Mouse (Mus musculus): Measurements from ENCODE around the gene Grip2. TPM values are rescaled to one million over a fixed set of nuclear protein-coding genes. Genes with fewer than 3 reads are reported as not detected.

The Grip2 gene
- polyA plus RNA-seq, 1 experiment from 2014 or later: 0.29 TPM

GRCm38 (mm10) chr6:91720588-91721214 is 106.3 kb downstream of the Grip2 start:
- Histone ChIP-seq H3K4me1 (peaks cover 40% of the 10 kb centered on the region), H3K36me3 (replicated peaks) (peaks cover 45% of the 10 kb centered on the region), H3K9me3 (no peaks in the 10 kb centered on the region), H3K4me3 (peak overlapping the region; percentile 34; the same call in 1 of the 2 replicates), H3K27ac (replicated peaks) (peak overlapping the region; percentile 85), H3K27me3 (replicated peaks; ENCODE audit: low read depth, poor library complexity, severe bottlenecking) (no peaks in the 10 kb centered on the region)
- DNase-seq (ENCODE audit: low spot score): no peak
- WGBS: 66% methylated on average over 4 of the region's 4 CpGs

GRCm38 (mm10) chr6:91719865-91720533 is 107.1 kb downstream of the Grip2 start:
- no peaks in the 10 kb centered on the region for H3K27me3 ChIP-seq (replicated peaks; ENCODE audit: low read depth, poor library complexity, severe bottlenecking)
- WGBS: 25% methylated on average over 9 of the region's 9 CpGs
- peak overlapping the region; percentile 85 for H3K27ac ChIP-seq (replicated peaks)
- peaks cover 44% of the 10 kb centered on the region for H3K36me3 ChIP-seq (replicated peaks)
- H3K4me1 ChIP-seq: peaks cover 40% of the 10 kb centered on the region
- peak overlapping the region; percentile 34; the same call in 1 of the 2 replicates for H3K4me3 ChIP-seq
- no peaks in the 10 kb centered on the region for H3K9me3 ChIP-seq
- DNase-seq (ENCODE audit: low spot score): peak; percentile 70

GRCm38 (mm10) chr6:91719042-91719747 is 107.9 kb downstream of the Grip2 start:
- WGBS: 68% methylated on average over 6 of the region's 6 CpGs
- Histone ChIP-seq H3K27ac (replicated peaks) (peak overlapping the region; percentile 85), H3K4me1 (peaks cover 45% of the 10 kb centered on the region), H3K27me3 (replicated peaks; ENCODE audit: low read depth, poor library complexity, severe bottlenecking) (no peaks in the 10 kb centered on the region), H3K9me3 (no peaks in the 10 kb centered on the region), H3K36me3 (replicated peaks) (peaks cover 41% of the 10 kb centered on the region), H3K4me3 (no peak overlapping the region)
- no peak for DNase-seq (ENCODE audit: low spot score)

GRCm38 (mm10) chr6:91718603-91719002 is 108.4 kb downstream of the Grip2 start:
- no peak for DNase-seq (ENCODE audit: low spot score)
- Histone ChIP-seq H3K36me3 (replicated peaks) (peaks cover 39% of the 10 kb centered on the region), H3K4me3 (no peak overlapping the region), H3K27ac (replicated peaks) (peak overlapping the region; percentile 85), H3K27me3 (replicated peaks; ENCODE audit: low read depth, poor library complexity, severe bottlenecking) (no peaks in the 10 kb centered on the region), H3K4me1 (peaks cover 51% of the 10 kb centered on the region), H3K9me3 (no peaks in the 10 kb centered on the region)
- 69% methylated on average over 3 of the region's 3 CpGs for WGBS

GRCm38 (mm10) chr6:91718067-91718466 is 109.0 kb downstream of the Grip2 start:
- Histone ChIP-seq H3K27me3 (replicated peaks; ENCODE audit: low read depth, poor library complexity, severe bottlenecking) (no peaks in the 10 kb centered on the region), H3K4me3 (no peak overlapping the region), H3K4me1 (peaks cover 57% of the 10 kb centered on the region), H3K36me3 (replicated peaks) (peaks cover 34% of the 10 kb centered on the region), H3K9me3 (no peaks in the 10 kb centered on the region), H3K27ac (replicated peaks) (peak overlapping the region; percentile 85)
- 73% methylated on average over 2 of the region's 2 CpGs for WGBS
- DNase-seq (ENCODE audit: low spot score): no peak

DNA sequence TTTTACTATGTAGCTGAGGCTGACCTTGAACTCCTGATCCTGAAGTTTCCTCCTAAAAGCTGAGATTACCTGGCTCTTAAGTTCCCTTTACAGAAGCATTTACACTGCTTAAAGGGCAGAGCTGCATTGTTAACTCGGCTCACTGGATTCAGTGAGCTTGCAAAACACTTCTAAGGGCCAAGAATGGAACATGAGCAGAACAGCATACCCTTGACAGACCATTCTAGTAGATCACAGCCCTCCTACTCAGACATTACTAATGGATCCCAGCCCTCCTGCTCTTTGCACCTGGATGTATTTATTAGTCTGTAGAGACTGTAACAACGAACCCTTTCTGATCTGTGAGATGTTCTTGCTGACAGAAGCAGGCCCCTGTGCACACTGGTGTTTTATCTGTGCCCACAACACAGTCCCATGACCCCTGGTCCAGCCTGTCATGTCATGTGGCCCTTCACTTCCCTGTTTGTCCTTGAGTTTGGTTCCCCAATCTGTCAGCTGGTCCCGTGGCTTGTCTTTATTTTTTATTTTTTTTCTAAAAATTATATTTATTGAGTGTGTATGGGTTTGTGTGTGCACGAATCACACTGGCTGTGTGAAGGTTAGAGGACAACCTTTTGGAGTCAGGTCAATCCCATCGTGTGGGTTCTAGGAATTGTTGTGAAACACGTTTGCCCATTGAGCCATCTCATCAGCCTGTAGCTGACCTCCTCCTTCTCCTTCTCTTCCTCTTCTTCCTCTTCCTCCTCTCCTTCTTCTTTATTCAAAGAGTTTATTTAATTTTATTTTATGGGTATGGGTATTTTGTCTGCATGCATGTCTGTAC is 110.9 kb downstream of the Grip2 start:
- Histone ChIP-seq H3K4me3 (no peak overlapping the region), H3K4me1 (peaks cover 69% of the 10 kb centered on the region), H3K36me3 (replicated peaks) (peaks cover 26% of the 10 kb centered on the region), H3K27ac (replicated peaks) (0 out of 2 replicates have a peak overlapping the region, but pooled peaks have one; percentile 14), H3K27me3 (replicated peaks; ENCODE audit: low read depth, poor library complexity, severe bottlenecking) (no peaks in the 10 kb centered on the region), H3K9me3 (no peaks in the 10 kb centered on the region)
- WGBS: 80% methylated on average over 6 of the region's 6 CpGs
- DNase-seq (ENCODE audit: low spot score): no peak

GRCm38 (mm10) chr6:91715023-91715422 is 112.0 kb downstream of the Grip2 start:
- Histone ChIP-seq H3K4me1 (peaks cover 68% of the 10 kb centered on the region), H3K9me3 (no peaks in the 10 kb centered on the region), H3K27ac (replicated peaks) (peak overlapping the region; percentile 10), H3K4me3 (no peak overlapping the region), H3K36me3 (replicated peaks) (peaks cover 28% of the 10 kb centered on the region), H3K27me3 (replicated peaks; ENCODE audit: low read depth, poor library complexity, severe bottlenecking) (no peaks in the 10 kb centered on the region)
- no peak for DNase-seq (ENCODE audit: low spot score)
- WGBS: 87% methylated on average over 8 of the region's 8 CpGs

GRCm38 (mm10) chr6:91713370-91713896 is 113.6 kb downstream of the Grip2 start:
- Histone ChIP-seq H3K4me3 (peak overlapping the region; percentile 21; the same call in 1 of the 2 replicates), H3K9me3 (no peaks in the 10 kb centered on the region), H3K4me1 (peaks cover 62% of the 10 kb centered on the region), H3K27me3 (replicated peaks; ENCODE audit: low read depth, poor library complexity, severe bottlenecking) (no peaks in the 10 kb centered on the region), H3K36me3 (replicated peaks) (peaks cover 34% of the 10 kb centered on the region), H3K27ac (replicated peaks) (peak overlapping the region; percentile 88)
- peak; percentile 60 for DNase-seq (ENCODE audit: low spot score)
- WGBS: 5% methylated on average over 5 of the region's 5 CpGs

DNA sequence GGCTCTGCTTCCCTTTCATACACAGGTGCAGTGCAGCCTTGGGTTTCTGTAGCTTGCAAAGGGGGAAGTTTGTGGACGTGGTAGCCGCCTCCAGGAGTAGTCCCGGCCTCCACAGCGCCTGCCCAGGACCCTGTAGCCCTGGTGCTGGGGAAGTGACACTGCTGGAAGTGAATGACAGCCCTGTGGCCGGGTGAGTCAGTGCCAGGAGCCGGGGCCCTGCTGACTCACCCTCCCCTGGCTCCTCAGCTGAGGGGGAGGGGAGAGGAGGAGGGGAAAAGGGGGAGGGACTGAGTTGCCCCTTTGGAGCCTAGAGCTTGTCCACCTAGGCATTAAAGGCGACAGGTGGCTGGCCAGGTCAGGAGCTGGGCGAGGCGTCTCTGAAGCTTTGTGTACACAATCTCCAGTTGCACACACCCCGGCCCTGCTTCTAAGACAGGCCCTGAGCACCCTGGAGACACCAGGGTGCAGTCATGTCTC is 114.2 kb downstream of the Grip2 start:
- Histone ChIP-seq H3K27ac (replicated peaks) (peak overlapping the region; percentile 88), H3K4me1 (peaks cover 61% of the 10 kb centered on the region), H3K27me3 (replicated peaks; ENCODE audit: low read depth, poor library complexity, severe bottlenecking) (no peaks in the 10 kb centered on the region), H3K4me3 (peak overlapping the region; percentile 21; the same call in 1 of the 2 replicates), H3K9me3 (no peaks in the 10 kb centered on the region), H3K36me3 (replicated peaks) (peaks cover 39% of the 10 kb centered on the region)
- DNase-seq (ENCODE audit: low spot score): peak; percentile 66
- 10% methylated on average over 10 of the region's 10 CpGs for WGBS

GRCm38 (mm10) chr6:91712097-91712854 is 114.8 kb downstream of the Grip2 start:
- H3K9me3 ChIP-seq: no peaks in the 10 kb centered on the region
- H3K36me3 ChIP-seq (replicated peaks): peaks cover 46% of the 10 kb centered on the region
- H3K27ac ChIP-seq (replicated peaks): peak overlapping the region; percentile 88
- 17% methylated on average over 4 of the region's 4 CpGs for WGBS
- H3K27me3 ChIP-seq (replicated peaks; ENCODE audit: low read depth, poor library complexity, severe bottlenecking): no peaks in the 10 kb centered on the region
- DNase-seq (ENCODE audit: low spot score): no peak
- peaks cover 67% of the 10 kb centered on the region for H3K4me1 ChIP-seq
- no peak overlapping the region for H3K4me3 ChIP-seq

Measured in embryonic facial prominence, embryonic 10.5 days (tissue).